Mouse (Mus musculus) testis, adult 2 months (tissue): ENCODE results near the gene Apoe.

ENCODE experiments used
- CTCF ChIP-seq: fragments of 200-500 bp; IDR thresholded peaks from 2 replicates; pipeline ENCODE4 v1.5.1; 2012; ENCODE audit warnings: low read depth, mild to moderate bottlenecking, inconsistent platforms, low read length, moderate library complexity; ENCODE audit not compliant: control insufficient read depth, insufficient read depth, insufficient replicate concordance
- POLR2A ChIP-seq: fragments of 200-500 bp; IDR thresholded peaks from 2 replicates; pipeline ENCODE4 v1.6.1; 2012; ENCODE audit warnings: low read depth, mild to moderate bottlenecking, inconsistent platforms, low read length, moderate library complexity; ENCODE audit not compliant: control insufficient read depth

- TF ChIP-seq CTCF: no peak
- TF ChIP-seq POLR2A: no peak
Measured at GRCm38 (mm10) chr7:19695881-19696280, 3.1 kb downstream of the Apoe start.
